Comparison of ENCODE assay signal across 8 mouse cellular contexts in genomic region chr14:8242388-8242920, GRCm38 (mm10). TPM values are rescaled to one million over a fixed set of nuclear protein-coding genes. Genes with fewer than 3 reads are reported as not detected.
DNase-seq lines count a peak whose midpoint lies in the region; ATAC-seq and TF ChIP-seq lines count a peak whose summit lies in the region.

No protein-coding gene starts in this region.

- H3K9me3 ChIP-seq in hindbrain, postnatal 0 days (ENCODE audit: low read length), result no peaks in the 10 kb centered on the region
- no peaks in the 10 kb centered on the region for H3K9me3 ChIP-seq in midbrain, postnatal 0 days (ENCODE audit: low read length)

- 60% methylated on average over 5 of the region's 5 CpGs for WGBS in hindbrain, postnatal 0 days
- WGBS in midbrain, postnatal 0 days, result 58% methylated on average over 5 of the region's 5 CpGs

- no peak overlapping the region for H3K4me3 ChIP-seq in hindbrain, postnatal 0 days (ENCODE audit: low read length)
- no peak overlapping the region for H3K4me3 ChIP-seq in midbrain, postnatal 0 days (ENCODE audit: low read depth, low read length)

- peak overlapping the region; percentile 18; the same call in 1 of the 2 replicates for H3K9ac ChIP-seq in hindbrain, postnatal 0 days (replicated peaks; ENCODE audit: low read length)
- H3K9ac ChIP-seq in midbrain, postnatal 0 days (replicated peaks; ENCODE audit: low read length, poor library complexity, severe bottlenecking), result 0 out of 2 replicates have a peak overlapping the region, but pooled peaks have one; percentile 24

- DNase-seq in adrenal gland, adult (ENCODE audit: inconsistent age in 2 of 2, low spot score in 1 of 2), result peak; percentile 40 to 54
- no peak for DNase-seq in adrenal gland, postnatal 4 days (ENCODE audit: low spot score in 2 of 2)
- peak; percentile 36 to 65 for DNase-seq in adrenal gland, postnatal 36 days
- DNase-seq in hindbrain, postnatal 0 days (ENCODE audit: low spot score), result peak; percentile 73
- peak; percentile 48 for DNase-seq in left cerebral cortex, postnatal 4 days
- peak; percentile 66 for DNase-seq in midbrain, postnatal 0 days (ENCODE audit: low spot score)
- DNase-seq in B cell, adult 2 months, result no peak

- ATAC-seq in erythroblast, adult 5-6 weeks (replicated peaks; ENCODE audit: low FRiP score, poor library complexity, severe bottlenecking), result 0 out of 2 replicates have a peak, but pooled peaks have one; percentile 49
- peak; percentile 89 for ATAC-seq in hindbrain, postnatal 0 days
- ATAC-seq in midbrain, postnatal 0 days (ENCODE audit: low FRiP score), result peak; percentile 84

- H3K4me1 ChIP-seq in hindbrain, postnatal 0 days (ENCODE audit: insufficient read depth, low read length), result no peaks in the 10 kb centered on the region
- no peaks in the 10 kb centered on the region for H3K4me1 ChIP-seq in midbrain, postnatal 0 days (ENCODE audit: insufficient read depth, low read length)

- no peak overlapping the region for H3K4me2 ChIP-seq in hindbrain, postnatal 0 days (ENCODE audit: low read depth, low read length)
- no peak overlapping the region for H3K4me2 ChIP-seq in midbrain, postnatal 0 days (ENCODE audit: low read depth, low read length, poor library complexity, severe bottlenecking)

- intact Hi-C loops in left cerebral cortex, postnatal 4 days (cut with DNase I), result loop anchor here (5.0 kb wide), 1 partner anchor 105 kb away; no protein-coding TSS in a partner anchor

- peak; percentile 77 for TF ChIP-seq CTCF in hindbrain, postnatal 0 days (IDR thresholded peaks at IDR 0.05; ENCODE audit: low read depth)
- peak; percentile 74 for TF ChIP-seq CTCF in midbrain, postnatal 0 days (IDR thresholded peaks at IDR 0.05)

- H3K27ac ChIP-seq in hindbrain, postnatal 0 days, result no peak overlapping the region
- peak overlapping the region; percentile 44; the same call in 1 of the 2 replicates for H3K27ac ChIP-seq in midbrain, postnatal 0 days (ENCODE audit: low read depth, low read length)

- no peaks in the 10 kb centered on the region for H3K36me3 ChIP-seq in hindbrain, postnatal 0 days (ENCODE audit: insufficient read depth, low read length)
- H3K36me3 ChIP-seq in midbrain, postnatal 0 days (ENCODE audit: insufficient read depth, low read length), result no peaks in the 10 kb centered on the region

- H3K27me3 ChIP-seq in hindbrain, postnatal 0 days (ENCODE audit: insufficient read depth, low read length), result no peaks in the 10 kb centered on the region
- no peaks in the 10 kb centered on the region for H3K27me3 ChIP-seq in midbrain, postnatal 0 days (ENCODE audit: insufficient read depth, low read length)

RNA-seq across cellular contexts. Expression of gene Acox2, which starts 16.7 kb away (rescaled TPM):
- total RNA-seq in adrenal gland, postnatal 4 days (2021), result 10 to 100 TPM in 1 of 2 experiments, 1 to 10 TPM in 1; 1.1 to 11.4 TPM
- under 1 TPM; 0.50 to 0.92 TPM for total RNA-seq in adrenal gland, postnatal 36 days (2021)
- total RNA-seq in erythroblast, adult 5-6 weeks (2015; ENCODE audit: low replicate concordance), result not detected in 2 replicates
- not detected in 2 replicates for total RNA-seq in erythroblast, adult 5-6 weeks (2017; ENCODE audit: low replicate concordance)
- total RNA-seq in hindbrain, postnatal 0 days (2014; rRNA removed), result 0.50 TPM in 1 of 2 replicates, not detected in the other
- polyA plus RNA-seq in hindbrain, postnatal 0 days (2015; fragmentation: Nextera tagmentation; extraction: Ambion mirVana), result 0.30 and 0.41 TPM in 2 replicates
- under 1 TPM; 0.72 TPM for total RNA-seq in left cerebral cortex, postnatal 4 days (2021)
- 0.44 TPM in 1 of 2 replicates, not detected in the other for total RNA-seq in midbrain, postnatal 0 days (2014; rRNA removed)
- 0.10 and 0.28 TPM in 2 replicates for polyA plus RNA-seq in midbrain, postnatal 0 days (2015; fragmentation: Nextera tagmentation; extraction: Ambion mirVana)

RNA-seq across cellular contexts. Expression of gene Kctd6, which starts 28.5 kb away (rescaled TPM):
- total RNA-seq in adrenal gland, postnatal 4 days (2021), result 10 to 100 TPM; 16.0 to 18.8 TPM
- total RNA-seq in adrenal gland, postnatal 36 days (2021), result 10 to 100 TPM; 14.3 to 15.2 TPM
- total RNA-seq in erythroblast, adult 5-6 weeks (2015; ENCODE audit: low replicate concordance), result 1.2 and 2.3 TPM in 2 replicates
- 5.4 and 6.6 TPM in 2 replicates for total RNA-seq in erythroblast, adult 5-6 weeks (2017; ENCODE audit: low replicate concordance)
- 15.2 and 21.1 TPM in 2 replicates for total RNA-seq in hindbrain, postnatal 0 days (2014; rRNA removed)
- 41.8 and 42.2 TPM in 2 replicates for polyA plus RNA-seq in hindbrain, postnatal 0 days (2015; fragmentation: Nextera tagmentation; extraction: Ambion mirVana)
- 10 to 100 TPM; 23.5 to 24.5 TPM for total RNA-seq in left cerebral cortex, postnatal 4 days (2021)
- total RNA-seq in midbrain, postnatal 0 days (2014; rRNA removed), result 18.7 and 23.1 TPM in 2 replicates
- 33.6 and 42.8 TPM in 2 replicates for polyA plus RNA-seq in midbrain, postnatal 0 days (2015; fragmentation: Nextera tagmentation; extraction: Ambion mirVana)

Comparison
In these comparisons a context has a peak if more than half of its experiments do, and no peak if none do; other contexts are left out.
1. DNase-seq: peak in adrenal gland, adult (2 of 2), adrenal gland, postnatal 36 days (2 of 2), hindbrain, postnatal 0 days (single experiment), left cerebral cortex, postnatal 4 days (single experiment) and midbrain, postnatal 0 days (single experiment); none in adrenal gland, postnatal 4 days (0 of 2) and B cell, adult 2 months (0 of 2).
2. Peak in every context shown above with its lines, with median percentiles within 50 percentile points of each other: ATAC-seq.